Mouse (Mus musculus) mesoderm, embryonic 11.5 days (tissue): Measurements from ENCODE around the gene Gm1043.
A peak's percentile ranks its signal among the peaks of the same experiment; 100 is the strongest.

Source experiments
- DNase-seq: peaks from one replicate; pipeline ENCODE4 v3.0.0-alpha.2; 2012; ENCODE audit warnings: low read depth, low spot score

Gm1043 gene

GRCm38 (mm10) chr5:37242360-37243168, 157.4 kb downstream of the Gm1043 start:
- DNase-seq: no peak

- peak; percentile 89 for DNase-seq
Observed at GRCm38 (mm10) chr5:37243169-37243886, 158.2 kb downstream of the Gm1043 start.

- DNase-seq: peak; percentile 80
Observed at GRCm38 (mm10) chr5:37244161-37244560, 159.0 kb downstream of the Gm1043 start.

GRCm38 (mm10) chr5:37244666-37245242, 159.6 kb downstream of the Gm1043 start:
- no peak for DNase-seq

GRCm38 (mm10) chr5:37245651-37246050, 160.5 kb downstream of the Gm1043 start:
- DNase-seq: peak; percentile 72

- DNase-seq: peak; percentile 48
Observed at GRCm38 (mm10) chr5:37246138-37246910, 161.2 kb downstream of the Gm1043 start.

GRCm38 (mm10) chr5:37247456-37247855, 162.3 kb downstream of the Gm1043 start:
- no peak for DNase-seq

- DNase-seq: no peak
Observed at GRCm38 (mm10) chr5:37248870-37249269, 163.7 kb downstream of the Gm1043 start.

GRCm38 (mm10) chr5:37251596-37251995, 166.4 kb downstream of the Gm1043 start:
- DNase-seq: no peak

- DNase-seq: no peak
Observed at GRCm38 (mm10) chr5:37252101-37252804, 167.1 kb downstream of the Gm1043 start.

- no peak for DNase-seq
Observed at GRCm38 (mm10) chr5:37254523-37254922, 169.4 kb downstream of the Gm1043 start.

- DNase-seq: no peak
Observed at GRCm38 (mm10) chr5:37256823-37257222, 171.7 kb downstream of the Gm1043 start.

GRCm38 (mm10) chr5:37257243-37257642, 172.1 kb downstream of the Gm1043 start:
- peak; percentile 57 for DNase-seq

- no peak for DNase-seq
Observed at GRCm38 (mm10) chr5:37261734-37262133, 176.6 kb downstream of the Gm1043 start.

- peak; percentile 44 for DNase-seq
Observed at GRCm38 (mm10) chr5:37263816-37264215, 178.6 kb downstream of the Gm1043 start.
